Mouse (Mus musculus) lung, embryonic 15.5 days (tissue): ENCODE results near the gene Fbxo11. TPM values are rescaled to one million over a fixed set of nuclear protein-coding genes. Genes with fewer than 3 reads are reported as not detected.
A peak's percentile ranks its signal among the peaks of the same experiment; 100 is the strongest.

ENCODE experiments used
- ATAC-seq: fragments of 200-750 bp; cut with Nextera tagmentation; 2 replicates; pipeline ENCODE4 v1.8.0; 2017; ENCODE audit warnings: moderate number of reproducible peaks, borderline replicate concordance; ENCODE audit not compliant: low FRiP score, low TSS enrichment; ENCODE audit errors: extremely low read depth
- H3K27ac ChIP-seq: fragments of 300-500 bp; sonication (generic); 2 replicates; pipeline ENCODE4 v1.5.1; 2015; ENCODE audit warnings: moderate library complexity, mild to moderate bottlenecking, inconsistent platforms
- H3K27me3 ChIP-seq: fragments of 300-500 bp; sonication (generic); 2 replicates; pipeline ENCODE4 v1.6.1; 2015; ENCODE audit warnings: inconsistent platforms
- H3K36me3 ChIP-seq: fragments of 300-500 bp; sonication (generic); 2 replicates; pipeline ENCODE4 v1.6.1; 2015; ENCODE audit warnings: inconsistent platforms
- H3K4me1 ChIP-seq: fragments of 300-500 bp; sonication (generic); 2 replicates; pipeline ENCODE4 v1.6.1; 2015; ENCODE audit warnings: inconsistent platforms
- H3K4me2 ChIP-seq: fragments of 300-500 bp; sonication (generic); 2 replicates; pipeline ENCODE4 v1.6.1; 2015; ENCODE audit warnings: inconsistent platforms, mild to moderate bottlenecking, moderate library complexity
- H3K4me3 ChIP-seq: fragments of 300-500 bp; sonication (generic); 2 replicates; pipeline ENCODE4 v1.5.1; 2015; ENCODE audit warnings: mild to moderate bottlenecking, inconsistent platforms
- H3K9ac ChIP-seq: fragments of 300-500 bp; sonication (generic); 2 replicates; pipeline ENCODE4 v1.6.1; 2015; ENCODE audit warnings: inconsistent platforms
- H3K9me3 ChIP-seq: fragments of 300-500 bp; sonication (generic); 2 replicates; pipeline ENCODE4 v1.6.1; 2016; ENCODE audit warnings: inconsistent platforms
- WGBS: fragments of 180-500 bp; shearing (Covaris S2); methylation state at CpG from one replicate; pipeline ENCODE4 v1.1.7; 2015; 5-methylcytosine and 5-hydroxymethylcytosine counted together
- polyA plus RNA-seq: library from polyadenylated mRNA; unstranded; fragments of >200 nt; fragmentation: Nextera tagmentation; extraction: Ambion mirVana; gene quantifications from 2 replicates; pipeline ENCODE4 v1.2.1, GENCODE M21; 2015

Gene Fbxo11
- polyA plus RNA-seq, 1 experiment from 2014 or later, result 16.6 TPM

DNA sequence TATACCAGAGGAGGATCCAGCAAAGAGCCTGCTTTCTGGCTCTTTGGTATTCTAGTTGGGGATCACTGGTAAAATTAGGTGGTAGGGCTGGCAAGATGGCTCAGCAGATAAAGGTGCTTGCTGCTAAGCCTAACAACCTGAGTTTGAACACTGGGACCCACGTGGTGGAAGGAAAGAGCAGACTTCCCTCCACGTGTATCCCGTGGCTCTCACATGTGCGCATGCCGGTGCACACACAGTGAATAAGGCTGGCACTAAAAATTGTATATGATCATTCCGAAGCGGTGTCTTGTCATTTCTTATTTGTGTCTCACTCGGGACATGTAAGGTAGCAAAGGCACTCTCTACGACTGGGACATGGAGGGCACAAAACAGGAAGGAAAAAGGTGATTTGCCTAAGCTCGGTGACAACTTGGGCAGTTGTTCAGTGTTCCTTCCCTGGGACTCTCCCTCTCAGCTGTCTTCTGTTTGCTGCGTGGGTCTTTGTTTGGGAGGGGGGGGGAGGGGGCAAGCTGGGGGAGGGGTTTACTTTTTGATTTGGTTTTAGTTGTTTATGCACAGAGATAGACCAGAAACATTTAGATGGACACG is 31.8 kb upstream of the Fbxo11 start:
- Histone ChIP-seq H3K9ac (no peak overlapping the region), H3K36me3 (no peaks in the 10 kb centered on the region), H3K4me3 (no peak overlapping the region), H3K4me1 (no peaks in the 10 kb centered on the region), H3K27me3 (no peaks in the 10 kb centered on the region), H3K4me2 (no peak overlapping the region), H3K9me3 (no peaks in the 10 kb centered on the region), H3K27ac (no peak overlapping the region)
- no peak for ATAC-seq
- WGBS, result 75% methylated on average over 12 of the region's 12 CpGs

DNA sequence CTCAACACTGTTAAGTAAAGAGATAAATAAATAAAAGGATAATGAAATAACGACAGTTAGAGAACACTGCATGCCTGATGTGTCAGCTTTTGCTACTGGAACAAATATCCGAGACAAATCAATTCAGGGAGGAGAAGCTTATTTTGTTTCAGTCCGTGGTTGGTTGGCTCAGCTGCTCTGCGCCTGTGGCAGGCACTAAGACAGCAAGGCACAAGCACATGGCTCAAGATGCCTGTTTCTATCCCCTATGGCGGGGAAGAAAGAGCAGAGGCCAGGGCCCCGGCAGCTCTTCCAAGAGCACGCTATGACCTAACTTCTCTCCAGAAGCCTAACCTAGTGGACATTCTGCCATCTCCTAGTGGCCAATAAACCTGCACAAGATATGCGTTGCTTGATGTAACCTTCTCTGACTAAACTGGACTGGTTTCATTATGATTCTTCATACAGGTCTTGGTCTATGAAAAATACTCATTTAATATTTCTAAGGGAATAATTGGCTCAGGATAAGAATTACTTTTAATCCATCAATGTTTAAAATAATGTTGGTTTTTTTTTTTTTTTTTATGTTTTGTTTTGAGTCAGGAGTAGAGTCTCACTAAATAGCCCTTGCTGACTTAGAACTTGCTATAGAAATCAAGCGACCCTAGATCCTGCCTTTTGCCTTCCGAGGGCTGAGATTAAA is 30.6 kb upstream of the Fbxo11 start:
- Histone ChIP-seq H3K9ac (no peak overlapping the region), H3K4me1 (no peaks in the 10 kb centered on the region), H3K4me2 (no peak overlapping the region), H3K36me3 (no peaks in the 10 kb centered on the region), H3K9me3 (no peaks in the 10 kb centered on the region), H3K27me3 (no peaks in the 10 kb centered on the region), H3K4me3 (no peak overlapping the region), H3K27ac (no peak overlapping the region)
- 88% methylated on average over 10 of the region's 10 CpGs for WGBS
- ATAC-seq, result no peak

DNA sequence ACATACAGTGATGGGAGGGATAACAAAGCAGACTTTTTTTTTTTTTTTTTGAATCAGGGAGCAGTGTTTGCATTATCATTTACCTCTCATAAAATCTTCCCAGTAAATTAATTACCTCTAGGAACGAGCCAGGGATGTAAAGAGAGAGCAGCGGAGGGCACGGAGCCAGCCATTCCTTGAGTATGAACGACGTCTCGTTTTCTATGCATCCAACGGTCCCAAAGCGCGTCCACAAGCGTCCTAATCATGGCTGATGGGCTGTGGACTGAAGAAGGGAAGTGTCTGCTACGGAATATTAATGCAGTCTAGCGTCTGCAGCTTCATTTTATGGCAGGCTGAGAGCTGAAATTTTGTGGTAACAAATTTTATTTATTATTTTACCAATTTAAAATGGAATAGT is 29.2 kb upstream of the Fbxo11 start:
- Histone ChIP-seq H3K27me3 (no peaks in the 10 kb centered on the region), H3K4me1 (no peaks in the 10 kb centered on the region), H3K27ac (no peak overlapping the region), H3K9me3 (no peaks in the 10 kb centered on the region), H3K9ac (no peak overlapping the region), H3K4me3 (no peak overlapping the region), H3K36me3 (no peaks in the 10 kb centered on the region), H3K4me2 (no peak overlapping the region)
- WGBS, result 74% methylated on average over 12 of the region's 12 CpGs
- ATAC-seq, result no peak

DNA sequence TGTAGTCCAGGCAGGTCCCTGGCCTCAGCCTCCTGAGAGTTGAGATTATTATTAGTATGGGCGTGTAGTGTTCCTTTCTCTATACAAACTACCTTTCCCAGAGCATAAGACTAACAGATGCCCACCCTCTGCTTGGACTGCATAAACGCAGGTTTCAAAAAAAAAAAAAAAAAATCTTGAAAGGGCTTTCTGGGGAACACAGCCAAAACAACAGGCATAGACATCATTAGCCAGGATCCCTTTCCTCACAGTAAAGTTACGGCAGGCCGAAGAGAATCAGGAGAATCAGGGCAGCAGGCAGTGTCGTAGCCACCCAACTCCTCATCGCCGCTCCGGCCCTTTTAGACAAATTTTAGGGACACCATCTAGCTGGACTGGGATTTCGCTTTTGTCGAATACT is 28.7 kb upstream of the Fbxo11 start:
- WGBS, result 79% methylated on average over 10 of the region's 10 CpGs
- no peak overlapping the region for H3K4me2 ChIP-seq
- no peak for ATAC-seq
- no peaks in the 10 kb centered on the region for H3K9me3 ChIP-seq
- H3K27me3 ChIP-seq, result no peaks in the 10 kb centered on the region
- no peak overlapping the region for H3K9ac ChIP-seq
- no peaks in the 10 kb centered on the region for H3K36me3 ChIP-seq
- H3K27ac ChIP-seq, result no peak overlapping the region
- no peaks in the 10 kb centered on the region for H3K4me1 ChIP-seq
- H3K4me3 ChIP-seq, result no peak overlapping the region

DNA sequence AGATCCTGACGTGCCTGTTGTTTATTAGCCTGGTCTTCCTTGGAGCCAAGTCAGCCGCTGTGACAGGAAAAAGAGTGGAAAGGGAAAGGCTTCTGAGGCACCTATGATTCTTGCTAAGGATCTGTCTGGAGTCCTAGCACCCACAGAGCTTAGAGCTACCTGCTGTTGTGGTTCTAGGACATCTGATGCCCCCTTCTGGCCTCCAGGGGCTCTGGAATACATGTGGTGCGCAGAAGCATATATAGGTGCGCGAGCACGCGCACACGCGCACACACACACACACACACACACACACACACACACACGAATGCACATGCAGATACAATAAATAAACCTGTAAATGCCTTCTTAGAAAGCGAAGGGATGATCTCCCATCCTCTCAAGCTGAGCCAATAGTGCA is 20.9 kb upstream of the Fbxo11 start:
- no peak overlapping the region for H3K4me3 ChIP-seq

DNA sequence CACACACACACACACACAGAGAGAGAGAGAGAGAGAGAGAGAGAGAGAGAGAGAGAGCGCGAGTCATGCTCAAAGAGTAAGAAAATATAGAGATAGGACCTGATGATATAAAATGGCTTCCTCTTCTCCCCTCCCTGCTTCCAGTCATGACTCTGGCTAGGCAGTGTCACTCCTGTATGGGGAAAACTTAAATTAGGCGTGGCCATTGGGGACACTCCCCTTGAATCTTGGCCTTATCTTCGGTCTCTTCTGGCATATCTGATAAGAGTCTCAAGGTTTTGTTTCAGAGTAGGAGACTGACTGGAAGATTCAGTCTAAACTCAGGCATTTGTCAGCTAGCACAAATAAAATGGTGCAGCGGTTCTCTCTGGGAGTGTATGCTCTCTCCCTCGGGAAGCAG is 16.4 kb upstream of the Fbxo11 start:
- ATAC-seq, result no peak
- H3K36me3 ChIP-seq, result no peaks in the 10 kb centered on the region
- H3K27me3 ChIP-seq, result no peaks in the 10 kb centered on the region
- no peaks in the 10 kb centered on the region for H3K9me3 ChIP-seq
- 81% methylated on average over 6 of the region's 6 CpGs for WGBS
- no peak overlapping the region for H3K27ac ChIP-seq
- H3K4me2 ChIP-seq, result no peak overlapping the region
- no peaks in the 10 kb centered on the region for H3K4me1 ChIP-seq
- no peak overlapping the region for H3K4me3 ChIP-seq
- H3K9ac ChIP-seq, result no peak overlapping the region

More for the DNA sequence above, 20.9 kb upstream of the Fbxo11 start:
- H3K27me3 ChIP-seq, result no peaks in the 10 kb centered on the region
- ATAC-seq, result no peak
- H3K9ac ChIP-seq, result no peak overlapping the region
- H3K27ac ChIP-seq, result no peak overlapping the region
- no peak overlapping the region for H3K4me2 ChIP-seq
- WGBS, result 92% methylated on average over 11 of the region's 11 CpGs
- H3K36me3 ChIP-seq, result no peaks in the 10 kb centered on the region
- no peaks in the 10 kb centered on the region for H3K4me1 ChIP-seq
- H3K9me3 ChIP-seq, result no peaks in the 10 kb centered on the region

DNA sequence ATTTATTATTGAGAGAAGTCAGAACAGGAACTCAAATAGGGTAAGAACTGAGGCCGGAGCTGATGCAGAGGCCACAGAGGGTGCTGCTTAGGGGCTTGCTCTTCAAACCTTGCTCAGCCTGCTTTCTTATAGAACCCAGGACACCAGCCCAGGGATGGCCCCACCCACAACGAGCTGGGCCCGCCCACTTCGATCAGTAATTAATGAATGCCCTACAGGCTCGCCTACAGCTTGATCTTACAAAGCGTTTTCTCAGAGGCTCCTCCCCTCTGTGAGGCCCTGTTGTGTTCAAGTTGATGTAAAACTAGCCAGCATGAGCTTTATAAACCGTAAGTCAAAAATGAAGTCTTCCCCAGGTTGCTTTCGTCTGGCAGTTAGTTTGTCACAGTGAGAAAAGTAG is 14.7 kb upstream of the Fbxo11 start:
- ATAC-seq, result no peak
- Histone ChIP-seq H3K4me1 (no peaks in the 10 kb centered on the region), H3K4me2 (no peak overlapping the region), H3K9ac (no peak overlapping the region), H3K9me3 (no peaks in the 10 kb centered on the region), H3K27ac (no peak overlapping the region), H3K4me3 (no peak overlapping the region), H3K36me3 (no peaks in the 10 kb centered on the region), H3K27me3 (no peaks in the 10 kb centered on the region)
- WGBS, result 81% methylated on average over 8 of the region's 8 CpGs

DNA sequence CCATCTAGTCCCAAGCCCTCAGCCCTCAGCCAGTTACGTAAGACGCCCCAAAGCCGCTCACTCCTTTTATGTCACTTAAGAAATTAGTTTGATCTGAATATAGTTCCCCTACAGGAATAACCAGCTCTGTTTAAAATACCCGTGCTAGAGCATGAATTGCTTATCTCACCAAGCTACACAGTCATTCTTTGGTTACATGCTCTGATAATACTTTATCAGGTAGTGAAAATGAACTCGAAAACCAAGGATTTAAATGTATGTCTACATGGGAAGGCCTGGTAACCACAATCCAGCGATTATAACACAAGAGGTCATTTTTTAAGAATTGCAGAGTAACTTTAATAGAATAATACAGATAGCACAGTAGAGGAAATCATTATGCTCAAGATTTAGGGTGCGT is 7.0 kb upstream of the Fbxo11 start:
- H3K27me3 ChIP-seq, result no peaks in the 10 kb centered on the region
- peak overlapping the region; percentile 10; the same call in 1 of the 2 replicates for H3K27ac ChIP-seq
- WGBS, result 64% methylated on average over 7 of the region's 7 CpGs
- H3K9me3 ChIP-seq, result no peaks in the 10 kb centered on the region
- no peaks in the 10 kb centered on the region for H3K36me3 ChIP-seq
- 0 out of 2 replicates have a peak, but pooled peaks cover 5% of the 10 kb centered on the region for H3K4me1 ChIP-seq
- no peak overlapping the region for H3K4me3 ChIP-seq
- ATAC-seq, result no peak
- H3K4me2 ChIP-seq, result no peak overlapping the region
- H3K9ac ChIP-seq, result no peak overlapping the region

DNA sequence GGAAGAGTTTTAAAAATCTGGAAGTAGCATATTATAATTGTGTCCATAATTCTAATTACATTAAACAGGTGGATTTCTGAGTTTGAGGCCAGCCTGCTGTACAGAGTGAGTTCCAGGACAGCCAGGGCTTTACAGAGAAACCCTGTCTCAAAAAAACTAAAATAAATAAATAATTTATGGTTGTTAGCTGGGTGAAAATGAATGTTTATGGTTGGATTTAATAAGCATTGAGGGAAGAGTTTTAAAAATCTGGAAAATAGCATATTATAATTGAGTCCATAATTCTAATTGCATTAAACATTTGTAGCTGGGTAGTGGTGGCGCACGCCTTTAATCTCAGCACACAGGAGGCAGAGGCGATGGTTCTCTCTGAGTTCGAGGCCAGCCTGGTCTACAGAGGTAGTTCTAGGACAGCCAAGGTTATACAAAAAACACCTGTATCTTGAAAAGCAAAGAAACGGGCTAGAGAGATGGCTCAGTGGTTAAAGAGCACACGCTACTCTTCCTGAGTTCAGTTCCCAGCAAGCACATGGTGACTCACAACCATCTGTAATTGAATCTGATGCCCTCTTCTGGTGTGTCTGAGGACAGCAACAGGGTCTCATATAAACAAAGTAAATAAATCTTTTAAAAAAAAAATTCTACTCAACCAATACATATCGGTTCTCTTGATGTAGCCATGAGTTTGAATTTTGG is 3.1 kb upstream of the Fbxo11 start:
- H3K27me3 ChIP-seq, result no peaks in the 10 kb centered on the region
- no peak overlapping the region for H3K9ac ChIP-seq
- peaks cover 7% of the 10 kb centered on the region for H3K4me1 ChIP-seq
- no peak overlapping the region for H3K4me3 ChIP-seq
- H3K27ac ChIP-seq, result no peak overlapping the region
- no peaks in the 10 kb centered on the region for H3K36me3 ChIP-seq
- no peak for ATAC-seq
- 94% methylated on average over 7 of the region's 7 CpGs for WGBS
- H3K9me3 ChIP-seq, result no peaks in the 10 kb centered on the region
- no peak overlapping the region for H3K4me2 ChIP-seq

DNA sequence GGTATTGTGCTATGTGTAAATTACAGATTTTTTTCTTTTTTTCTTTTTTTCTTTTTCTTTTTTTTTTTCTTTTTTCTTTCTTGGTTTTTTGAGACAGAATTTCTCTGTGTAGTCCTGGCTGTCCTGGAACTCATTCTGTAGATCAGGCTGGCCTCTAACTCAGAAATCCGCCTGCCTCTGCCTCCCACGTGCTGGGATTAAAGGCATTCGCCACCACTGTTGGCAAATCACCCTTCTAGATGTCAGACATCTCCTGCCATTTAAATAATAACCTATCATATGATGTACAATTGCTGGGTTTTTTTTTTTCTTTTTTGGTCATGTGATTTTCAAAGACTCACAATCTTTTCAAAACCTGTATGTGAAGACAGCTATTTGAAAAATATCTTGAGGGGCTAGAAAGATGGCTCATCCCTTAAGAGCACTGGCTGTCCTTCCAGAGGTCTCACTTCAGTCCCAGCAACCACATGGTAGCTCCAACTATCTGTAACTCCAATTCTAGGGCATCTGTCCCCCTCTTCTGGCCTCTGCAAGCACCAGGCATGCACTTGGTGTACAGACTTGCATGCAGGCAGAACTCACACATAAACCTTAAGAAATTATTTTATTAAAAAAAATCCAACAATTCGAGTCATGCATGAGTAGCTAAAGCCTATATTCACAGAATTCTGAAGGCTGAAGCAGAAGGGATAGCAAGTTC is 2.3 kb upstream of the Fbxo11 start:
- Histone ChIP-seq H3K36me3 (no peaks in the 10 kb centered on the region), H3K27me3 (no peaks in the 10 kb centered on the region), H3K4me2 (peak overlapping the region; percentile 55), H3K4me1 (peaks cover 12% of the 10 kb centered on the region), H3K27ac (no peak overlapping the region; the same call in 1 of the 2 replicates), H3K9me3 (no peaks in the 10 kb centered on the region), H3K4me3 (peak overlapping the region; percentile 99), H3K9ac (no peak overlapping the region)
- ATAC-seq, result no peak
- WGBS, result 77% methylated on average over 4 of the region's 4 CpGs

DNA sequence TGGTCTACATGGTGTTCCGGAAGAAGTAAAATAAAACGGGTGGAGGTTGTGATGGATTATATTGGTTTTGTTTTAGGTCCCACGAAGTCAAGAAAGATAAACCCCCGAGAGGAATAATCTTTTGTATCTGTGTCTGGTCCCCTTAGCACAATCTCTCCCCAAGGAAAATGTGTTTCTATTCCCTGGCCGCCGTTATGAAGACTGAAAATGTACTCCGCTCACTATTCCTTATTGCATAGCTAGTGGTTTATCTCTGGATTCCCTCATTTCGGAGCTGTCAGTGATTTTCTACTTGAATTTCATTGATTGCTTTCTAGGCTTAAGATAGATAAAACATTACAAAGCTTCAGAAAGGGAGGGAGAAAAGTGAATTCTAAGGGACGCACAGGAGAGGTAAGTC is 1.7 kb upstream of the Fbxo11 start:
- no peaks in the 10 kb centered on the region for H3K36me3 ChIP-seq
- H3K27ac ChIP-seq, result peak overlapping the region; percentile 100
- ATAC-seq, result no peak
- peak overlapping the region; percentile 51 for H3K9ac ChIP-seq
- H3K4me2 ChIP-seq, result peak overlapping the region; percentile 55
- WGBS, result 6% methylated on average over 9 of the region's 9 CpGs
- H3K27me3 ChIP-seq, result no peaks in the 10 kb centered on the region
- no peaks in the 10 kb centered on the region for H3K9me3 ChIP-seq
- peaks cover 12% of the 10 kb centered on the region for H3K4me1 ChIP-seq
- peak overlapping the region; percentile 99 for H3K4me3 ChIP-seq
